Mouse (Mus musculus): ENCODE measurements at regions not wholly inside any gene's neighbourhood (a gene's known extent, or its start where the extent isn't known, plus 50 kb on each side); places are given as distances from the start of the nearest gene placed in this dataset.
"Not testable (repeated sequence)": the region's sequence is repeated elsewhere in the genome, so short reads cannot be mapped to it uniquely, and the experiment has no call there.

GRCm38 (mm10) chr6:53233777-53234176, 53.3 kb upstream of the Creb5 start:
- DNase-seq (ENCODE audit: low spot score in 2 of 2): no peak

- no peak for DNase-seq (ENCODE audit: low spot score in 2 of 2)
These were observed 54.5 kb upstream of the Creb5 start for GRCm38 (mm10) chr6:53232616-53233015.

- no peak for DNase-seq (ENCODE audit: low spot score in 2 of 2)
These were observed 57.7 kb upstream of the Creb5 start for GRCm38 (mm10) chr6:53229350-53229749.

- DNase-seq (ENCODE audit: low spot score in 2 of 2): no peak
These were observed 65.0 kb upstream of the Creb5 start for GRCm38 (mm10) chr6:53222104-53222503.

GRCm38 (mm10) chr6:53221668-53222005, 65.4 kb upstream of the Creb5 start:
- no peak for DNase-seq (ENCODE audit: low spot score in 2 of 2)

DNA sequence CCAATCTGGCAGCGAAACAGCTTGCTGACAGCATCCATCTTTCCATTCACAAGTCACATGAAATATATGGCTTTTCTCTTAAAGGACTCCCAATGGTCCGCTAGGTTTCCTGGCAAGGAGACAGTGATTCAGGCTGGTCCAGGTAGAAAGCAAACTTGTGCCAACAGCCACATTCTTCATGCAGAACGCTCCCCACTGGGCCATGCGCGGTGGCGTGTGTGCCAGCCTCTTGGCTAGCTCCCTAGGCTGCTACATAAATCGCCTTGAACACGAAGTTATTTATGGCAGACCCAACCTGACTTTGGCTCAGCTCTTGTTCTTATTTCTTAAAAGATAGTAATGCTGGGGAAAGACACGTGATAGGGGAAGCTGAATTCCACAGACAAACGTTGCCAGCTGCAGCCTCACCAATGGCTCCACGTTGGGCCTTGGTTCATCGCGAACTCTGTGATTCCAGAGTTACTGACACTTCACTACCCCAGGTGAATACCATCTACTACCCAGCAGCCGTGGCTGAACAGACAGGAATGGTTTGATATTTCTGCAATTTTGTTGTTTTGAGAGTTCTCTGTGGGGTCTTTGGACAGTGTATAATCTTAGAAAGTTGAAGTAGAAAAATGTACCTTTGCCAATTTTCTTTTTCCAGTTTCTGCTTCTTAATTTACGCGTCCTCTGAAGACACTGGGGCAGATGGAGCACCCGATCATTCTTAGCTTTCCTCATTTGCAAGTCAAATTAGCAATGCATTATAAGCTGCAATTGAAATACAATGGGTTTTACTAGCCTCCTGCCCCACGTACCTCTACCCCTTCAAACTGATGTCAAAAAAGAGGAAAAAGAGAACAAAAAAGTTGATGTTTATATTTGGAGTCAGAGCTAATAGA, 66.0 kb upstream of the Creb5 start:
- DNase-seq (ENCODE audit: low spot score in 2 of 2): no peak

DNA sequence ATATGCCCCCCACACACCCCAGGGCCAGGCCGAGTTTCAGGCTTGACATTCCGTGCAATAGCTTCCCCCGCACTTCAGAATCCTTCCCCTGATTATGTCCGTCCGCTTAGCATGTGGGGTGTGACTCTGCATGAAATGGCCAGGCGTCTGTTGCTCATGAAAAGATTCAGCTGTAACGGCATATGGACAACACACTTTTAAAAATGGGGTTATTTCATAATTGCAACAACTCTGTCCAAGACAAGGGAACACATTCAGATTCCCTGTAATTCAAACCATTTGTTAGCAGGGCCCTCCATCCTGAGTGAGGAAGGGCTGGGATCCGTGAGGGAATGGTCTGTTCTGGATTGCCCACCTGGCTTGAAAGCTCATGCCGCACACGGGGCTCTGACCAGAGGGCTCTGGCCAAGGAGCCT, 68.2 kb upstream of the Creb5 start:
- DNase-seq (ENCODE audit: low spot score in 2 of 2): no peak

GRCm38 (mm10) chr6:53217234-53218015, 69.6 kb upstream of the Creb5 start:
- DNase-seq (ENCODE audit: low spot score in 2 of 2): peak in 1 of 2 experiments; percentile 63

DNA sequence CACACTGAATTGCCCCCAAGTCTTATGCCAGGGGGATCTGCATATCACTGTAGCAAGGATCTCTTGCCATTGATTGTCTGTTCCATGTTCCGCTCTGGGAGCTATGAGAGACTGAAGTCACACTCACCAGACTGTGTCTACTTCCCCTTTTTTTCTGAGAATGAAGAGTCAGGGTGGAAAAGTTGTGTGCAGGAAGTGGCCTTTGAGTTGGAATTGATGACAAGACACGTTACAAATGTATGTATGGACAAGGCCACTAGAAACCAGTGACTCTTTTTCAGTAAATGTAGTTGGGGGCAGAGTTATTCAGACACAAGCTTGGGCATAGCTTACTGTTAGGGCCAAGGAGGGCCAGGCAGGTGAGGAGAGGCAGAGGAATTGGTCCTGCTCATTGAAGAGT, 70.4 kb upstream of the Creb5 start:
- DNase-seq (ENCODE audit: low spot score in 2 of 2): no peak

DNA sequence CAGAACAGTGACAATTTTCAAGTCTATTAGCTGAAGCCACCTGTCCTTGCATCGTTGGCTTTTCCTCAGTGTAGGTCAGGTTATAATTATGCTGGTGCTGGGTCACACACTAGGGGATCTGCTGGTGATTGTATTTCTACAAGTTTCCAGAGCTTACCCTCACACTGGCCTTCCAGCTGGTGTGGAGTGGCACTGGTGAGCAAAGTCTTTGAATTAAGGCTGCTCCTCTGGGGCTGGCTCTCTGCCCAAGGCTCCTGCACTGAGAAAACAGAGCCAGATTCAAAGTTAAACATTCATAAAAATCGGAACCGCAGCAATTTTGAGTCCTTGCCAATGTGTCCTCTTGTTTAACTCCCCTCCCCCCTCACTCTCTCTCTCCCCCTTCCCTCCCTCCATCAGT, 75.7 kb upstream of the Creb5 start:
- DNase-seq (ENCODE audit: low spot score in 2 of 2): peak in 1 of 2 experiments; percentile 32

- no peak for DNase-seq (ENCODE audit: low spot score in 2 of 2)
These were observed 77.7 kb upstream of the Creb5 start for GRCm38 (mm10) chr6:53209398-53209797.

DNA sequence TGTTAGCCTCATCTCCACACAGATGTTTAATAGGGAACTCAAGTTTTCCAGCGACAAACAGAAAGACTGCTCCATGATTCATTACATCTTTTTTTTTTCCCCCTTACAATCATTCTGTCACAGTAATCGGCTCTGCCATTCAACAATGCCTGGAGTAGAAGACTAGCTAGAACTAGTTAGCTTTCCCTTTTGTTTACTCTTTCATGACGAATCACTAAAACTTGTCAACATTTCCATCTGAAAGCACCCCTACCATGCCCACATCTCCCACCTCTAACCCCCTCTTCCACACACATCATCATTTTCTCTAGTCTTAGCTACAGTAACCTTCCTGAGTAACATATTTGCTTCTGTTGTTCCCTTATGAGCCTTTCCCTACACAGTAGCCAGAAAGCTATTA, 78.6 kb upstream of the Creb5 start:
- DNase-seq (ENCODE audit: low spot score in 2 of 2): no peak

- no peak for DNase-seq (ENCODE audit: low spot score in 2 of 2)
These were observed 79.3 kb upstream of the Creb5 start for GRCm38 (mm10) chr6:53207781-53208180.

DNA sequence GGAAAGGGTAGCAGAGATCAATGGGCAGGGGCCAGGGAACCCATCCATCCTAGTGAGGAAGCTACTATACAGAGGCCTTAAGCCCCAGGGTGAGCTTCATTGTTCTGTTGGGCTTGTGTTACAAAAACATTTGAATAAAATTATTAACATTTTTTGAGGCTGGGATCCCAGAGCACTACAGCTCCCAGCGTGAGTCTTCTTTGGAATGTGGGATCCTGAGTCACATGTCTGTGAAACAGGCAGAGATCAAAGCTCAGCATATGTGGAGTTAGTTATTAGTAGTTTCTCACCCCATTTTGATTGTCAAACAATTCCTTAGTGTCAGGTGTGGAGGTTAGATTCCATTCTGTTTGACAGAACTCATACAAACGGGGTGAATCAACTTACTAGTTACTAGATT, 79.7 kb upstream of the Creb5 start:
- no peak for DNase-seq (ENCODE audit: low spot score in 2 of 2)

GRCm38 (mm10) chr6:53201281-53201956, 85.7 kb upstream of the Creb5 start:
- peak in 1 of 2 experiments; percentile 17 for DNase-seq (ENCODE audit: low spot score in 2 of 2)

DNA sequence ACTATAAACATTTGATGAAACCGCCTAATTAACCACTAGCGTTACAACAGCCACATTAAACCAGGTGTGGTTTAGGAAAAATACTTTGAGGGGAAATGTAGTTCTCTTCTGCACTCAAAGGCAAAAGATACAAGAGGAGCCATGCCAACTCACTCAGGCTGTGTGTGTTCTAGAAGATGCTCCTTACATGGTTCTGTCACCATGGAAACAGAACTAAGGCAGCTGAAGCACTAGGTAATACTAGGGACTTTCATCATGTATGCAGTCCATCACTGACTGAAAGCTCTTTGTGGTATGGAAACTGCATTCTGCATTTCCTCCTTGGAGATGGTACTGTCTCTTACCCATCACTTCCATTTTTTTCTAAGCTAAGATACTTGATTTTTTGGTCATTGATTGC, 87.6 kb upstream of the Creb5 start:
- DNase-seq (ENCODE audit: low spot score in 2 of 2): no peak

- DNase-seq (ENCODE audit: low spot score in 2 of 2): not testable (repeated sequence)
These were observed 104.9 kb upstream of the Creb5 start for GRCm38 (mm10) chr6:53182131-53182530.

DNA sequence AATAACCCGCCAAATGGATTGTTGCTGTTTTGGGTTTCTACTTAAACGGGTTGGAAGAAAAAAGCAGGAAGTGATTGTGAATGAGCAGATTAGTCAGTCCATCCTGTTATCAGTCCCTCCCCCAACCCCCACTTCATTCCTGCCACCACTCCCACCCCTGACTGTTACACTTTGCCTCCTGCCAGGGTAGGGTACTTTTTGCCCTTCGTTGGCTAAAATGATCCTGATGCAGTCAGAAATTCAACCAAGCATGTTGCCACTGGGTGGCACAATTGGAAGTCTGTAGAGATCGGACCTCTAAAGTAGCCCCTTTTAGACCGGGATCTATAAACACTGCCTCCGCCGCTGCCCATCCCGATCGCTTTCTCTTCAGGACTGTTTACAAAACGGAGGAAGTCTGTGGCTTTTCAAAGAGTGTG, 96.0 kb upstream of the Jazf1 start:
- peak in 1 of 2 experiments; percentile 26 for DNase-seq (ENCODE audit: low spot score in 2 of 2)

- DNase-seq (ENCODE audit: low spot score in 2 of 2): no peak
These were observed 94.7 kb upstream of the Jazf1 start for GRCm38 (mm10) chr6:53163091-53163490.

DNA sequence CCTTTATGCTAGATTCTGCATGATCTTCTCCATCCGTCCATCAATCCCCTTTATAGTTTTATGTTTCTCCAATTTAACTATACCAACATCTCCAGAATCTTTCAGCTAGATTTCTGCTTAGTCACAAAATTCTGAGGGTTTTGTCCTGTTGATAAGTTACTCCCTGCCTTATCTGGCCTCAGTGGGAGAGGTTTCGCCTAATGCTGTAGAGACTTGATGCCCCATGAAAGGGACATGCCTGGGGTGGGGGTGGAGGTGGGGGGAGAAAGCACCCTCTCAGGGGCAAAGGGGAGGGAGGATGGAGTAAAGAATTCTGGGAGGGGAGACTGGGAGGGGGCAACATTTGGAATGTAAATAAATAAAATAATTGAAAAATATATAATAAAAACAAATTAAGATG, 93.2 kb upstream of the Jazf1 start:
- no peak for DNase-seq (ENCODE audit: low spot score in 2 of 2)

DNA sequence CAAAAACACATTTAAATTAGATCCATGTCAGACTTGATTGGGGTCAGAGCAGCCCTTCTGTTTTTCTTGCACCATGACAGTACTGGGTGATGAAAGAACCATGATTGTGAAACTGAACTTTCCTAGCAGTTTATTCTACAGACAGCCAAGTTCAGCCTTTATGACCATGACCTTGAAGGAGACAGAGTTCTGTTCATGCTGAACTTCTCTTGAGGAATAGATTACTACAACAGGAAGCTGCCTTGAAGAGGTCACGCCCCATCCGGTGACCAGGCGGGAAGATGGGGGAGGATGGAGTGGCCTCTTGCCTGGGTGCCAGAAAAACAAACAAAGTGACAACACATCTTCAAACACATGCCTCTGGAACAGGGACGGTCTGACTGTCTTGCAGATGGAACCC, 86.2 kb upstream of the Jazf1 start:
- no peak for DNase-seq (ENCODE audit: low spot score in 2 of 2)

GRCm38 (mm10) chr6:53147478-53147877, 79.0 kb upstream of the Jazf1 start:
- no peak for DNase-seq (ENCODE audit: low spot score in 2 of 2)
